In genomic region chr6:99523109-99523632, GRCm38 (mm10) we compare ENCODE assay signal across 8 mouse cellular contexts. TPM values are rescaled to one million over a fixed set of nuclear protein-coding genes. Genes with fewer than 3 reads are reported as not detected.
A peak's percentile ranks its signal among the peaks of the same experiment; 100 is the strongest.
DNase-seq lines count a peak whose midpoint lies in the region; ATAC-seq and TF ChIP-seq lines count a peak whose summit lies in the region.

No protein-coding gene starts in this region.

- ATAC-seq in cerebellum, adult (ENCODE audit: insufficient number of reproducible peaks, low FRiP score, low TSS enrichment) = peak; percentile 56
- ATAC-seq in forebrain, embryonic 16.5 days = peak; percentile 53
- ATAC-seq in lung, embryonic 15.5 days (ENCODE audit: borderline replicate concordance, extremely low read depth, low FRiP score, low TSS enrichment) = peak; percentile 25; the same call in 1 of the 2 replicates

- peak overlapping the region; percentile 99 for H3K4me2 ChIP-seq in forebrain, embryonic 16.5 days (ENCODE audit: low read length)
- H3K4me2 ChIP-seq in lung, embryonic 15.5 days = peak overlapping the region; percentile 84

- TF ChIP-seq POLR2A in olfactory bulb, adult 2 months (IDR thresholded peaks at IDR 0.05; ENCODE audit: insufficient read depth, low read depth, low read length) = no peak

- peak overlapping the region; percentile 64 for H3K4me3 ChIP-seq in forebrain, embryonic 16.5 days (replicated peaks; ENCODE audit: low read length)
- H3K4me3 ChIP-seq in lung, embryonic 15.5 days = peak overlapping the region; percentile 80
- peak overlapping the region; percentile 65 for H3K4me3 ChIP-seq in olfactory bulb, adult 2 months (ENCODE audit: insufficient read depth, low read depth, low read length)

- peaks cover 5% of the 10 kb centered on the region; the same call in 1 of the 2 replicates for H3K9me3 ChIP-seq in forebrain, embryonic 16.5 days (ENCODE audit: control insufficient read depth, low read length)
- 0 out of 2 replicates have a peak, but pooled peaks cover 3% of the 10 kb centered on the region for H3K9me3 ChIP-seq in lung, embryonic 15.5 days

- no peaks in the 10 kb centered on the region for H3K36me3 ChIP-seq in forebrain, embryonic 16.5 days (ENCODE audit: control insufficient read depth, insufficient read depth)
- H3K36me3 ChIP-seq in lung, embryonic 15.5 days = 0 out of 2 replicates have a peak, but pooled peaks cover 3% of the 10 kb centered on the region

- WGBS in forebrain, embryonic 16.5 days = under 1% methylated on average over 22 of the region's 22 CpGs
- WGBS in lung, embryonic 15.5 days = 0% methylated on average over 22 of the region's 22 CpGs
- WGBS in olfactory bulb, adult 2 months = 1% methylated on average over 22 of the region's 22 CpGs

- H3K9ac ChIP-seq in forebrain, embryonic 16.5 days (replicated peaks; ENCODE audit: low read depth, low read length) = peak overlapping the region; percentile 91
- peak overlapping the region; percentile 84 for H3K9ac ChIP-seq in lung, embryonic 15.5 days

- intact Hi-C loops in heart, postnatal 25 days (cut with DNase I) = loop anchor here (2.0 to 10.0 kb wide), 6 partner anchors 36 to 548 kb away; no protein-coding TSS in a partner anchor

- no peak for TF ChIP-seq CTCF in olfactory bulb, adult 2 months (IDR thresholded peaks at IDR 0.05; ENCODE audit: insufficient read depth, low read depth, low read length)

- DNase-seq in ES-CJ7 (ENCODE audit: low read depth, low spot score) = peak; percentile 88
- DNase-seq in heart, postnatal 25 days (ENCODE audit: low spot score) = peak; percentile 73
- DNase-seq in layer of hippocampus, adult 18-20 months (ENCODE audit: low spot score in 2 of 2) = peak; percentile 62 to 81
- DNase-seq in thymus, postnatal 0 days (ENCODE audit: low spot score) = peak; percentile 71

- H3K27ac ChIP-seq in forebrain, embryonic 16.5 days (ENCODE audit: low read length) = peak overlapping the region; percentile 98
- H3K27ac ChIP-seq in lung, embryonic 15.5 days = peak overlapping the region; percentile 100
- H3K27ac ChIP-seq in olfactory bulb, adult 2 months (ENCODE audit: insufficient read depth, low read depth, low read length) = peak overlapping the region; percentile 78

- peaks cover 17% of the 10 kb centered on the region for H3K4me1 ChIP-seq in forebrain, embryonic 16.5 days (replicated peaks; ENCODE audit: control insufficient read depth, insufficient read depth, low read length)
- H3K4me1 ChIP-seq in lung, embryonic 15.5 days = peaks cover 13% of the 10 kb centered on the region; the same call in 1 of the 2 replicates
- H3K4me1 ChIP-seq in olfactory bulb, adult 2 months (ENCODE audit: control insufficient read depth, insufficient read depth, low read length) = no peaks in the 10 kb centered on the region; the same call in 1 of the 2 replicates

- no peaks in the 10 kb centered on the region for H3K27me3 ChIP-seq in forebrain, embryonic 16.5 days (replicated peaks; ENCODE audit: control insufficient read depth, insufficient read depth, low read length)
- no peaks in the 10 kb centered on the region for H3K27me3 ChIP-seq in lung, embryonic 15.5 days

RNA-seq across cellular contexts. Expression of gene Foxp1, which starts 0.7 kb away (rescaled TPM):
- 115 and 123 TPM in 2 replicates for polyA plus RNA-seq in forebrain, embryonic 16.5 days (2015; fragmentation: Nextera tagmentation; extraction: Ambion mirVana)
- total RNA-seq in heart, postnatal 25 days (2021) = 10 to 100 TPM; 33.6 to 35.3 TPM
- total RNA-seq in layer of hippocampus, adult 18-20 months (2021) = 100 to 1,000 TPM in 1 of 2 experiments, 10 to 100 TPM in 1; 94.3 to 100 TPM
- polyA plus RNA-seq in lung, embryonic 15.5 days (2015; fragmentation: Nextera tagmentation; extraction: Ambion mirVana) = 95.4 and 109 TPM in 2 replicates
- not detected in 2 replicates for polyA plus RNA-seq in olfactory bulb, adult 2 months (2012; ENCODE audit: insufficient read depth, insufficient read length, low replicate concordance, missing spikeins)
- 63.7 and 82.5 TPM in 2 replicates for polyA plus RNA-seq in thymus, postnatal 0 days (2015; fragmentation: Nextera tagmentation; extraction: Ambion mirVana)

Comparison
In these comparisons a context has a peak if more than half of its experiments do, and no peak if none do; other contexts are left out.
1. Peak in every context shown above with its lines: DNase-seq, ATAC-seq, H3K4me3 ChIP-seq and H3K27ac ChIP-seq.